In genomic region chr1:40164331-40164730, GRCm38 (mm10) we compare ENCODE assay signal across 30 mouse cellular contexts.
"Had no signal": no experiment of that assay in that cellular context is flagged by ENCODE, and none has a peak within 500 bp of the region (broad histone marks: within the 10 kb centered on the region; RNA-seq: fewer than 3 reads in every experiment).

No protein-coding gene starts in this region.

- H3K27me3 ChIP-seq: limb, embryonic 12.5 days; limb, embryonic 13.5 days; limb, embryonic 15.5 days; liver, embryonic 13.5 days; liver, embryonic 15.5 days; lung, embryonic 15.5 days; megakaryocyte, embryonic 14.5 days; midbrain, embryonic 12.5 days; midbrain, embryonic 13.5 days; midbrain, embryonic 15.5 days; neural tube, embryonic 12.5 days; neural tube, embryonic 13.5 days had no signal

- ATAC-seq: lung, postnatal 0 days; midbrain, embryonic 13.5 days; midbrain, embryonic 15.5 days; midbrain, embryonic 16.5 days had no signal

- H3K4me3 ChIP-seq: left cerebral cortex, adult 2 months; limb, embryonic 10.5 days; limb, embryonic 12.5 days; limb, embryonic 13.5 days; limb, embryonic 15.5 days; liver, embryonic 13.5 days; liver, embryonic 15.5 days; lung, embryonic 15.5 days; megakaryocyte, embryonic 14.5 days; midbrain, embryonic 10.5 days; midbrain, embryonic 12.5 days; midbrain, embryonic 13.5 days; midbrain, embryonic 15.5 days; myocyte; neural tube, embryonic 12.5 days; neural tube, embryonic 13.5 days had no signal

- H3K36me3 ChIP-seq: limb, embryonic 10.5 days; limb, embryonic 12.5 days; limb, embryonic 13.5 days; limb, embryonic 15.5 days; liver, embryonic 13.5 days; liver, embryonic 15.5 days; lung, embryonic 15.5 days; midbrain, embryonic 10.5 days; midbrain, embryonic 12.5 days; midbrain, embryonic 13.5 days; midbrain, embryonic 15.5 days; neural tube, embryonic 12.5 days; neural tube, embryonic 13.5 days had no signal

- H3K4me2 ChIP-seq: limb, embryonic 12.5 days; limb, embryonic 13.5 days; limb, embryonic 15.5 days; liver, embryonic 13.5 days; liver, embryonic 15.5 days; lung, embryonic 14.5 days; lung, embryonic 15.5 days; midbrain, embryonic 11.5 days; midbrain, embryonic 12.5 days; midbrain, embryonic 13.5 days; midbrain, embryonic 15.5 days; neural tube, embryonic 12.5 days; neural tube, embryonic 13.5 days had no signal

- H3K27ac ChIP-seq: left cerebral cortex, adult 2 months; limb, embryonic 10.5 days; limb, embryonic 12.5 days; limb, embryonic 13.5 days; limb, embryonic 15.5 days; liver, embryonic 14.5 days; liver, embryonic 15.5 days; lung, embryonic 15.5 days; macrophage; midbrain, embryonic 10.5 days; midbrain, embryonic 12.5 days; midbrain, embryonic 13.5 days; midbrain, embryonic 15.5 days; neural tube, embryonic 12.5 days; neural tube, embryonic 13.5 days had no signal

- DNase-seq: left cerebral cortex, postnatal 4 days; liver, embryonic 13.5 days; lung, adult 18-20 months; lung, adult 2 months; lung, embryonic 14.5 days; lung, postnatal 10 days; lung, postnatal 14 days; lung, postnatal 36 days; lung, postnatal 4 days; midbrain, embryonic 14.5 days had no signal

- H3K9ac ChIP-seq: limb, embryonic 12.5 days; limb, embryonic 13.5 days; limb, embryonic 15.5 days; liver, embryonic 13.5 days; liver, embryonic 14.5 days; liver, embryonic 15.5 days; lung, embryonic 14.5 days; lung, embryonic 15.5 days; midbrain, embryonic 12.5 days; midbrain, embryonic 13.5 days; midbrain, embryonic 15.5 days; neural tube, embryonic 12.5 days; neural tube, embryonic 13.5 days had no signal

- H3K9me3 ChIP-seq: limb, embryonic 10.5 days; limb, embryonic 12.5 days; limb, embryonic 15.5 days; liver, embryonic 13.5 days; liver, embryonic 15.5 days; lung, embryonic 15.5 days; midbrain, embryonic 10.5 days; midbrain, embryonic 12.5 days; midbrain, embryonic 13.5 days; midbrain, embryonic 15.5 days; neural tube, embryonic 12.5 days; neural tube, embryonic 13.5 days had no signal

- H3K4me1 ChIP-seq: limb, embryonic 10.5 days; limb, embryonic 12.5 days; limb, embryonic 13.5 days; limb, embryonic 15.5 days; liver, embryonic 13.5 days; liver, embryonic 15.5 days; megakaryocyte, embryonic 14.5 days; midbrain, embryonic 10.5 days; midbrain, embryonic 12.5 days; midbrain, embryonic 13.5 days; midbrain, embryonic 15.5 days; neural tube, embryonic 12.5 days; neural tube, embryonic 13.5 days had no signal
